Mouse (Mus musculus) urinary bladder, postnatal 0 days (tissue): ENCODE measurements around the gene Rpl27a. TPM values are rescaled to one million over a fixed set of nuclear protein-coding genes. Genes with fewer than 3 reads are reported as not detected.

Source experiments
- microRNA-seq: library from miRNA; unstranded; fragments of <30 nt; microRNA quantifications from one replicate; pipeline ENCODE4, GENCODE M21; 2016
- polyA plus RNA-seq: library from polyadenylated mRNA; unstranded; fragments of >200 nt; fragmentation: Nextera tagmentation; extraction: Ambion mirVana; gene quantifications from 2 replicates; pipeline ENCODE4 v1.2.1, GENCODE M21; 2015

Rpl27a gene
- polyA plus RNA-seq = 110 and 116 TPM in 2 replicates

DNA sequence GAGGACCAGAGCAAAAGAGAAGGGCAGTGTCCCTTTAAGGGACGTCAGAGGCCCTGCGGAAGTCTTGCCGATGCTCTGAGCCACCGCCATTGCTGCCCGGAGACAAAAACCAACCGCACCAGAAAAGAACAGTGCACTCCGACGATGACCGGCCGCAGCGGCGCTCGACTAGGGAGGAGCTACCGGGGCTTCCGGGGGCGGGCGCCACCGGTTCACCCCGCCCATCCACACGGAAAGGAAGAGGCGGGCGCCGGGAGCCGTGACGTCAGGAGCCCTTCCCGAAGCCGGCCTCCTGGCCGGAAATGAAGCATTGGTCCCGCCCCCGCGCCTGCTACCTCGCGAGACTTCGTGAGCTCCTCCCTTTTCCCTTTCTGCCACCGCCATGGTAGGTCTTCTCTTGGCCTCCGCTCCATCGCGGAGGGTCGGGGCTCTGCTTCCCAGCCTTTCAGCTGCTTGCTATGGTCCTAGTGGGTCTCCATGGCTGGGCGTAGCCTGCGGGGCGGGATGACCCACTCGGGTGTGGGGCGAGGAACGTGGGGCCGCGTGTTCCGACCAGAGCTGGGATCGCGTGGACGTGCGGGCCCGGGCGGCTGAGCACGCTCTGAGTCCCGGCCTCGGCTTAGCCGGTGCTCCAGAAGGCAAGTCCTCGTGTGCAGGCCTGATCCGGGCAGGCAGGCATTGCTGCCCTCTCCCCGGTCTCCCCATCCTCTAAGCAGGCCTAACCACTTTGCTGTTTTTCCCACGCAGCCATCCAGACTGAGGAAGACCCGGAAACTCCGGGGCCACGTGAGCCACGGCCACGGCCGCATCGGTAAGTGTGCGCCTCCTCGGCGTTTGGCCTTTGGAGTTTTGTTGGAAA, at the start of gene Rpl27a:
Gene Rpl27a, plus strand, starts transcription at position 310 of the 859 bp plus-strand sequence.

DNA sequence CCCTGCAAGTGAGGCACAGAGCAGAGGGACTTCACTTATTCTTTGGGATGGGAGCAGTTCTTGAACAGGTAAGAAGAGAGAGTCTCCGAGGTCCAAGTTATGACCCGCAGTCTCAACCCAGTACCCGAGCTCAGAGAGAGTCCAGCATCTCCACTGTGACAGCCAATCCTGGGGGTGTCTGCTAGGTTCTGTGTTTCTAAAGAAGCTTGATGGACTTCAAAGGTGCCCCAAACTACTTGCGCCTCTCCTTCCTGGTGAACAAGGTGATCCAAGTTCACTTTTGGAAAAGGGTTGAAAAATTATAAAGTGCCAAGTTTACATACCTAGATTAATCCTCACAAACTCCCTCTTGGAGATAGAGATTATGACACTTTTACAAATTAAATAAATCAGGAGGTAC, 10.9 kb upstream of the Rpl27a start, which contains the start of gene Trim66:
Gene Trim66, minus strand, starts transcription at position 101 of the 400 bp plus-strand sequence.

Small RNA genes within 50 kb of the gene (microRNA-seq; reads per million reads assigned to microRNA genes)
- not detected for gene Gm47284

Other genes starting within 250 kb of the Rpl27a start
- gene Stk33, start 80.1 kb upstream of the Rpl27a start, polyA plus RNA-seq = 0.17 and 0.22 TPM in 2 replicates
- 0.01 and 0.10 TPM in 2 replicates for gene Trim66, start 11.0 kb upstream of the Rpl27a start, polyA plus RNA-seq
- 30.9 and 38.2 TPM in 2 replicates for gene St5, start 184.5 kb downstream of the Rpl27a start, polyA plus RNA-seq
- 35.6 and 36.4 TPM in 2 replicates for gene Akip1, start 184.5 kb downstream of the Rpl27a start, polyA plus RNA-seq
- gene BC051019, start 204.7 kb downstream of the Rpl27a start, polyA plus RNA-seq = 10.7 and 12.1 TPM in 2 replicates
- 0.51 TPM in 1 of 2 replicates, not detected in the other for gene Ascl3, start 212.6 kb downstream of the Rpl27a start, polyA plus RNA-seq
- 58.3 and 62.2 TPM in 2 replicates for gene Tmem9b, start 233.7 kb downstream of the Rpl27a start, polyA plus RNA-seq